Mouse (Mus musculus): ENCODE data around the gene Alox5. TPM values are rescaled to one million over a fixed set of nuclear protein-coding genes. Genes with fewer than 3 reads are reported as not detected.

Gene Alox5
- total and polyA plus RNA-seq, 2 experiments from 2014 or later, result 0.75 to 8.1 TPM

DNA sequence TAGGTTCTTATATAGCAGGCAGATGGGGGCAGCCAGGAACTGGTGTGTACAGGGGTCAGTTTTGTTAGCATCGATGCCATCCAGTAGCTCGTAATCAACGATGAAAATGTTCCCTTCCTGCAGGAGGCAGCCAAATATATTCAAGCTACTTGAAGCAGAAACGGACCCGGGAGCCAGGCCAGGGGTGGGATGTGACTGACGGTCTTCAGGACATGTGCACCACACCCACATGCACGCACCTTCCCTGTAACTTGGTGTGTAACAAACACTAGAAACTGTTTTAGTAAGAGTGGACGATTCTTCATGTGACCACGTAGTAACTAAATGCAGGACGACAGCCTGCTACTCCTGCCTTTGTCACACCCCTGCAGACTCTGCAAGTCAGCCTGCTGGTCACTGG, 40.7 kb downstream of the Alox5 start:
- no peaks in the 10 kb centered on the region for H3K27me3 ChIP-seq (ENCODE audit: insufficient read depth, low read length)
- ATAC-seq, result no peak
- no peak overlapping the region for H3K9ac ChIP-seq (replicated peaks; ENCODE audit: low read length)
- WGBS, result 65% methylated on average over 10 of the region's 10 CpGs
- H3K4me3 ChIP-seq (ENCODE audit: low read length), result no peak overlapping the region
- H3K27ac ChIP-seq, result no peak overlapping the region
- no peak for DNase-seq (ENCODE audit: low spot score)
- H3K9me3 ChIP-seq (ENCODE audit: low read length), result no peaks in the 10 kb centered on the region
- H3K4me1 ChIP-seq (ENCODE audit: insufficient read depth, low read length), result no peaks in the 10 kb centered on the region
- H3K36me3 ChIP-seq (ENCODE audit: insufficient read depth, low read length), result no peaks in the 10 kb centered on the region
- H3K4me2 ChIP-seq (ENCODE audit: low read depth, low read length), result no peak overlapping the region
- no peak for TF ChIP-seq CTCF (IDR thresholded peaks at IDR 0.05; ENCODE audit: low read depth)

DNA sequence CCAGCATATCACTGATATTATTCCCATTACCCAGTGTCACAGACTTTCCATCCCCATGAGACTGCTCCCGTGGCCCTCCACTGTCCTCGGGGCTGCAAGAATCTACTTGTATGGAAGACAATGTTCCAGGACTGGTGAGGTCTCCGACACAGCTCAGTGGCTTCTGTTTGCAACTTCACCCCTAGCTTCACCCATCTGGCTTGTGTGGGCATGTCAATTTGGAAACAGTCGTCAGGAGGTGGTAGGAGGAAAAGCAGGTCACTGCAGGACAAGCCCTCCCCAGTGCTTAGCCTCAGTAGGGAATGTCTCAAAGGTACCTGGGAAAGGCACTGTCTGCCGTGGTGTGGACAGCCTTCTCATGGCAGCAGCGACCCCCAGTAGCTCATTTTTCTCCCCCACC, 41.3 kb downstream of the Alox5 start:
- Histone ChIP-seq H3K9ac (replicated peaks; ENCODE audit: low read length) (no peak overlapping the region), H3K4me3 (ENCODE audit: low read length) (no peak overlapping the region), H3K27ac (no peak overlapping the region), H3K4me2 (ENCODE audit: low read depth, low read length) (no peak overlapping the region), H3K27me3 (ENCODE audit: insufficient read depth, low read length) (no peaks in the 10 kb centered on the region), H3K4me1 (ENCODE audit: insufficient read depth, low read length) (no peaks in the 10 kb centered on the region), H3K9me3 (ENCODE audit: low read length) (no peaks in the 10 kb centered on the region), H3K36me3 (ENCODE audit: insufficient read depth, low read length) (no peaks in the 10 kb centered on the region)
- no peak for DNase-seq (ENCODE audit: low spot score)
- ATAC-seq, result no peak
- no peak for TF ChIP-seq CTCF (IDR thresholded peaks at IDR 0.05; ENCODE audit: low read depth)
- WGBS, result 61% methylated on average over 6 of the region's 6 CpGs

DNA sequence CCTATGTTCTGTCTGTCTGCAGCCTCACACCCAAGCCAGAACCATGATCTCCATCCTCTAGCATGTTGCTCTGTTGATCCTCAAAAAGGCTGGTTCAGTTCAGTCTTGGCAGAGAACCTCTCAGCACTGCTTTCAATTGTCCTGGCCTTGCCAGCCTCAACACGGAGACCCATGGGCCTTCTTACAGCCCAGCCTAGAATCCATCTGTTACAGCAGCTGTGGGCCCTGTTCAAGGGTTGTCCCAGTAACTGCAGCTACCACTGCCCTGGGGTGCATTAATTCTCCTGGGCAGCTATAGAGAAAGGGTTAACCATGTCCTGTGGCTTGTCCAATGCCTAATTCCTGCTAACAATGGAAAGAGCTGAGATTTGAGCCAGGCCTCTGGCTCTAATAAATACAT, 42.5 kb downstream of the Alox5 start:
- no peak overlapping the region; the same call in 1 of the 2 replicates for H3K27ac ChIP-seq
- no peaks in the 10 kb centered on the region for H3K27me3 ChIP-seq (ENCODE audit: insufficient read depth, low read length)
- H3K36me3 ChIP-seq (ENCODE audit: insufficient read depth, low read length), result no peaks in the 10 kb centered on the region
- 58% methylated on average over 1 of the region's 1 CpGs for WGBS
- no peak for TF ChIP-seq CTCF (IDR thresholded peaks at IDR 0.05; ENCODE audit: low read depth)
- H3K4me3 ChIP-seq (ENCODE audit: low read length), result no peak overlapping the region
- DNase-seq (ENCODE audit: low spot score) (peak; percentile 18), ATAC-seq (peak; percentile 68)
- H3K4me1 ChIP-seq (ENCODE audit: insufficient read depth, low read length), result no peaks in the 10 kb centered on the region
- no peaks in the 10 kb centered on the region for H3K9me3 ChIP-seq (ENCODE audit: low read length)
- no peak overlapping the region for H3K9ac ChIP-seq (replicated peaks; ENCODE audit: low read length)
- H3K4me2 ChIP-seq (ENCODE audit: low read depth, low read length), result no peak overlapping the region

DNA sequence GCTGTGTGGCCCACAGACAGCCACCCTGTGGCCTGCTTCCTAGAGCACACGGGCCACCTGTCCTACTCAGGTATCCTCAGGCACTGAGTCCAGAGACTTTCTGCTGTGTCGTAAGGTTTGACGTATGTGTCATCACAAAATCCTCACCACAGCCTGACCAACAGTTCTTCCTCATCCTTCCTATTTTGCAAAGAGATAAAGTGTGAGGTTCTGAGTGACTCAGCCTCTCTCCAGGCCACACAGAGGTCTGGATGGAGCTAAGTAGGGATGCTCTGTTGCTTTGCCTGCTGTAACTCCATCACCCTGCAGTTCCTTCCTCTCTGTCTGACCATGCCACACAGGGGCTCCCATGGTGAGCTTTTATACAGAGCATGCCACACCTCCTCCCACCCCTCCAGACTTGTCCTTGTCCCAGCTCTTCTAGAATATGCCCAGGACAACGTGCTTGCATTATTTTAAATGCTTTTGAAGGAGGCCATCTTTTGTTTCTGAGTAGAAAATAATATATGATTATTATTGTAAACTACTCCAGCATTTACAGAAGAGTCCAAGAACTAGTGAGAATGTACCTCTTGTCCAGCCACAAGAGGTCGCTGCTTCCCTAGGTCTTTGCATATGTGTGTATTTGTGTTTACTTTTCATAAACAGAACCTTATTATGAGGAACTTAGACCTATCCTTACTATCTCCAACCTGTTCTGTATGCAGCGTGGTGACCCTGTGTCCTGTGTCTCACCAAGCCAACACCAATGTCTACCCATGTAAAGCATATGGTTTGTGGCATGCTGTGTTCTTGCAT, 43.3 kb downstream of the Alox5 start:
- H3K9ac ChIP-seq (replicated peaks; ENCODE audit: low read length), result no peak overlapping the region
- 64% methylated on average over 6 of the region's 6 CpGs for WGBS
- DNase-seq (ENCODE audit: low spot score), result peak; percentile 60
- no peaks in the 10 kb centered on the region for H3K36me3 ChIP-seq (ENCODE audit: insufficient read depth, low read length)
- H3K4me2 ChIP-seq (ENCODE audit: low read depth, low read length), result no peak overlapping the region
- no peaks in the 10 kb centered on the region for H3K27me3 ChIP-seq (ENCODE audit: insufficient read depth, low read length)
- H3K27ac ChIP-seq, result no peak overlapping the region; the same call in 1 of the 2 replicates
- peak; percentile 63 for TF ChIP-seq CTCF (IDR thresholded peaks at IDR 0.05; ENCODE audit: low read depth)
- H3K4me1 ChIP-seq (ENCODE audit: insufficient read depth, low read length), result no peaks in the 10 kb centered on the region
- no peak overlapping the region for H3K4me3 ChIP-seq (ENCODE audit: low read length)
- no peak for ATAC-seq
- H3K9me3 ChIP-seq (ENCODE audit: low read length), result no peaks in the 10 kb centered on the region

DNA sequence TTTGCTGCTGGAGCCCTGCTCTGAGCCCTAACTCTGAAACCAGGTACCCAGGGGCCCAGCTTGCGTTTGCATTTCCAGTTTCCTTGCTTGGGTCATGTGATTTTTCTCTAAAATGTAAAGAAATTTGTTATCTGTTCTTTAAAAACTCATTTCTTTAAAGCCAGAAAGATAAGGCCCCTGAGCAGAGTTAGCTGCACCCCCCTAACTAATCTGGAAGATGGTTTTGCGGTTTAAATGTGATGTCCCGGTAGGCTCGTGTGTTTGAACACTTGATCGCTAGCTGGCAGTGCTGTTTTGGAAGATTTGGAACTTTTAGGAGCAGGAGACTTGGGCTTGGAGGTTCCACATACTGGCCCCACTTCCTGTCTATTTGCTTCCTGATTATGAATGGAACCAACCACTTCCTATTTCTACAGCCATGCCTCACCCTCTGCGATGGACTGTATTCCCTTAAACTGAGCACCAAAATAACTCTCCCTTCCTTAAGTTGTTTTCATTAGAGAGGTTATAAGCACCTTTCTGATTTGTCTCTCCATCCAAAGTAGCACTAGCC, 44.9 kb downstream of the Alox5 start:
- 84% methylated on average over 6 of the region's 6 CpGs for WGBS
- no peak overlapping the region for H3K9ac ChIP-seq (replicated peaks; ENCODE audit: low read length)
- H3K4me3 ChIP-seq (ENCODE audit: low read length), result no peak overlapping the region
- DNase-seq (ENCODE audit: low spot score) (no peak), ATAC-seq (no peak)
- no peaks in the 10 kb centered on the region for H3K9me3 ChIP-seq (ENCODE audit: low read length)
- H3K4me2 ChIP-seq (ENCODE audit: low read depth, low read length), result no peak overlapping the region
- no peaks in the 10 kb centered on the region for H3K36me3 ChIP-seq (ENCODE audit: insufficient read depth, low read length)
- TF ChIP-seq CTCF (IDR thresholded peaks at IDR 0.05; ENCODE audit: low read depth), result no peak
- H3K27me3 ChIP-seq (ENCODE audit: insufficient read depth, low read length), result no peaks in the 10 kb centered on the region
- no peaks in the 10 kb centered on the region for H3K4me1 ChIP-seq (ENCODE audit: insufficient read depth, low read length)
- no peak overlapping the region for H3K27ac ChIP-seq

DNA sequence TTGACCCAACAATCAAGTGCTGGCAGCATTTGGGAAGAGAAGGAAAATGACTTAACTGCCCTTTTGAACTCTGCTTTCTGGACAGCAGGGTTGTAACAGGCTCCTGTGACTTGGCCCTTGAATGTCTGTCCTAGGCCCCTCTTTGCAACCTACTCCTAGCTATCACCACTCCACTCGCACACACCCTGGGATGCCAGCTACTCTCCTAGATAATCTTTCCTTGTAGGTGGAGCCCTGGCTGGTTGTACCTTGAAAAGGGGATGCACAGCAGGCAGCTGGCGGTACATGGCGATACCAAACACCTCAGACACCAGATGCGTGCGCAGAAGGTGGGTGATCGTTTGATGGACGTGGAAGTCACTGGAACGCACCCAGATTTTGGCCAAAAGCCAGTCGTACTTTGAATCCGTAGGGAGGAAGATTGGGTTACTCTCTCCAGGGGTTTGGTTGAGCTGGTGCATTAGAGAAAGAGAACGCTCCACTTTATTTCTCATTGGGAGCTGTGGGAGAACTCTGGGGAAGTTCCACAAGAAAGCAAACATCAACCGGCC, 45.8 kb downstream of the Alox5 start:
- WGBS, result 83% methylated on average over 12 of the region's 12 CpGs
- Histone ChIP-seq H3K36me3 (ENCODE audit: insufficient read depth, low read length) (0 out of 2 replicates have a peak, but pooled peaks cover 5% of the 10 kb centered on the region), H3K4me2 (ENCODE audit: low read depth, low read length) (no peak overlapping the region), H3K4me1 (ENCODE audit: insufficient read depth, low read length) (no peaks in the 10 kb centered on the region), H3K27me3 (ENCODE audit: insufficient read depth, low read length) (no peaks in the 10 kb centered on the region), H3K9ac (replicated peaks; ENCODE audit: low read length) (no peak overlapping the region), H3K27ac (no peak overlapping the region), H3K4me3 (ENCODE audit: low read length) (no peak overlapping the region), H3K9me3 (ENCODE audit: low read length) (no peaks in the 10 kb centered on the region)
- DNase-seq (ENCODE audit: low spot score) (no peak), ATAC-seq (no peak)
- no peak for TF ChIP-seq CTCF (IDR thresholded peaks at IDR 0.05; ENCODE audit: low read depth)
